Mouse (Mus musculus) limb, embryonic 13.5 days (tissue): Measurements from ENCODE around the gene Zbtb45. TPM values are rescaled to one million over a fixed set of nuclear protein-coding genes. Genes with fewer than 3 reads are reported as not detected.

ENCODE experiments used
- ATAC-seq: fragments of 200-750 bp; cut with Nextera tagmentation; 2 replicates; pipeline ENCODE4 v1.8.0; 2017; ENCODE audit warnings: low read depth, moderate number of reproducible peaks, moderate TSS enrichment; ENCODE audit not compliant: low FRiP score
- H3K27ac ChIP-seq: fragments of 300-500 bp; sonication (generic); 2 replicates; pipeline ENCODE4 v1.5.1; 2015; ENCODE audit warnings: inconsistent platforms, mild to moderate bottlenecking, moderate library complexity
- H3K27me3 ChIP-seq: fragments of 300-500 bp; sonication (generic); 2 replicates; pipeline ENCODE4 v1.6.1; 2015; ENCODE audit warnings: mild to moderate bottlenecking, inconsistent platforms
- H3K36me3 ChIP-seq: fragments of 300-500 bp; sonication (generic); 2 replicates; pipeline ENCODE4 v1.6.1; 2015; ENCODE audit warnings: inconsistent platforms, mild to moderate bottlenecking, moderate library complexity
- H3K4me1 ChIP-seq: fragments of 300-500 bp; sonication (generic); 2 replicates; pipeline ENCODE4 v1.6.1; 2015; ENCODE audit warnings: inconsistent platforms
- H3K4me2 ChIP-seq: fragments of 300-500 bp; sonication (generic); replicated peaks from 2 replicates; pipeline ENCODE4 v1.6.1; 2015; ENCODE audit warnings: inconsistent platforms, mild to moderate bottlenecking, moderate library complexity
- H3K4me3 ChIP-seq: fragments of 300-500 bp; sonication (generic); 2 replicates; pipeline ENCODE4 v1.5.1; 2015; ENCODE audit warnings: moderate library complexity, mild to moderate bottlenecking, inconsistent platforms
- H3K9ac ChIP-seq: fragments of 300-500 bp; sonication (generic); 2 replicates; pipeline ENCODE4 v1.6.1; 2015; ENCODE audit warnings: mild to moderate bottlenecking, inconsistent platforms
- H3K9me3 ChIP-seq: fragments of 300-500 bp; sonication (generic); 2 replicates; pipeline ENCODE4 v1.6.1; 2016; ENCODE audit warnings: inconsistent platforms
- WGBS: fragments of 180-500 bp; shearing (Covaris S2); methylation state at CpG from one replicate; pipeline ENCODE4 v1.1.7; 2015; 5-methylcytosine and 5-hydroxymethylcytosine counted together
- polyA plus RNA-seq: library from polyadenylated mRNA; unstranded; fragments of >200 nt; fragmentation: Nextera tagmentation; extraction: Ambion mirVana; gene quantifications from 2 replicates; pipeline ENCODE4 v1.2.1, GENCODE M21; 2015

The Zbtb45 gene
- polyA plus RNA-seq, 1 experiment from 2014 or later = 28.0 TPM

DNA sequence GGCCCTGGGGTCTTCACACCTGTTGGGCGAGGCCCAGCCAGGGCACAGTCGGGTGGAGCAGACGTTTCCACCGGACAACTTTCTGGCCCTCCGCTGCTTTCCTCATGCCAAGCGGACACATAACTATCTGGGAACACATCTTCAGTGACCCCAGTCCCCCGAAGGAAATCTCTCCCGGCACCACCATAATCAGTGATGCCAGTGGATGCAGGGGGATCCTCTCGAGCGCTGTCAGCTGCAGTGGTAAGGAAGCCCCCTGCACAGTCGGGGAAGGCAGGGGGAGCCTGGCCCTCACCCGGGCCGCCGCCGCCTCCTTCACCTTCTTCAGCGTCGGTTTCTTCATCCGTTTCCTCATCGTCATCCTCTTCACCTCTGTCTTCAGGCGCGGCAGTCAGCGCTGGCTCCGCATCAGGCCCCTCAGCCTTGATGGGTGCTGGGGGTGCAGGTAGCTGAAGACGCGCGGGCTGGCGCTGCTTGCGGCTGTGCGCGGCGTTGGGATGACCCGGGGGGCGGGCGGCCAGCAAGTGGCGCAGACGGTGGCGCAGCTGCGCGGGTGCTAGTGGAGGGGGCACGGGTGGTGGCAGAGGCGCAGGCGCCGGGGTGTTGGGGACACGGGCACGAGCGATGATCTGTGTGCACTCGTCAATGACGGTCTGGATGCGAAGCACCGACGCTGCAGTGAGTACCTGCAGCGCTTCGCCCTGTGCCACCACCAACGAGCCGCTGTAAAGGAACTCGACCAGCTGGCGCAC, 2.3 kb downstream of the Zbtb45 start:
- Histone ChIP-seq H3K27me3 (peaks cover 10% of the 10 kb centered on the region), H3K9ac (peak overlapping the region; percentile 91), H3K4me1 (peaks cover 35% of the 10 kb centered on the region), H3K9me3 (no peaks in the 10 kb centered on the region), H3K4me2 (peak overlapping the region; percentile 45), H3K27ac (no peak overlapping the region), H3K36me3 (peaks cover 41% of the 10 kb centered on the region), H3K4me3 (peak overlapping the region; percentile 21)
- ATAC-seq = no peak
- WGBS = 39% methylated on average over 57 of the region's 57 CpGs

DNA sequence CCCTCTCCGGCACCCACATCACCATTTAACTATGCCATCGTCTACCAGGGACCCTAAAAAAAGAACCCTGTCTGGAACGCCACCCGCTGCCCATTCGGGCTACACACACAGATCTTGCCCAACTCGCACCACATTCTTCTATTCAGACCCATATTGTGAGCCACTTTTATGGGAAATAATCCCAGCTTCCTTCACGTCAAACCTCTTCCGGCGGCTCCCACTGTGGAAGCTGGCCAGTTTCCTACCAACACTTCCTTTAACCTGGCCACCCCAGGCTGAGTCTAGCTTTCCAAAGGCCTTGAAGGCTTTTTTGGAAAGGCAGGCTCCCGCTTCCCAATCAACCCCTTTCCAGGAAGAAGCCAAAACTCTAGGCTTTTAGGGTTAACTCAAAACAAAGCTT, 3.3 kb downstream of the Zbtb45 start:
- peaks cover 10% of the 10 kb centered on the region for H3K27me3 ChIP-seq
- 78% methylated on average over 10 of the region's 10 CpGs for WGBS
- peak overlapping the region; percentile 21; the same call in 1 of the 2 replicates for H3K4me3 ChIP-seq
- peaks cover 35% of the 10 kb centered on the region for H3K4me1 ChIP-seq
- H3K36me3 ChIP-seq = peaks cover 41% of the 10 kb centered on the region
- 0 out of 2 replicates have a peak overlapping the region, but pooled peaks have one; percentile 91 for H3K9ac ChIP-seq
- peak overlapping the region; percentile 45; the same call in 1 of the 2 replicates for H3K4me2 ChIP-seq
- no peak overlapping the region for H3K27ac ChIP-seq
- H3K9me3 ChIP-seq = no peaks in the 10 kb centered on the region
- no peak for ATAC-seq

DNA sequence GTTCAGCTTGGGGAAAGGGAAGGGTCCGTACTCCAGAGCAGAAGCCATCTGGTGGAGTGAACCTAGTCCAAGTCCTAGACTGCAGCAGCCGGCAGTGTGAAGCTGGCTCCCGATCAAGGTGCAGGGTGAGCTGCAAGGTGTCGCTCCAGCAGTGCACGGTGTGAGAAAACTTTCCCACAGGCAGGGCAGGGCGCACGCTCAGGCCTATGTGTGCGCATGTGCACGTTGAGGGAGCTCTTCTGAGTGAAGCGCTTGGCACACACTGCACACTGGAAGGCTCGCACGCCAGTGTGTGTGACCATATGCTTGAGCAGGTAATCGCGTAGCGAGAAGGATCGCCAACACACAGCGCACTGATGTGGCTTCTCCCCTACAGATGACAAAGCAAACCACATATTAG, 3.8 kb downstream of the Zbtb45 start:
- Histone ChIP-seq H3K4me2 (no peak overlapping the region), H3K4me1 (peaks cover 35% of the 10 kb centered on the region), H3K9me3 (no peaks in the 10 kb centered on the region), H3K27ac (no peak overlapping the region), H3K27me3 (peaks cover 10% of the 10 kb centered on the region), H3K9ac (0 out of 2 replicates have a peak overlapping the region, but pooled peaks have one; percentile 32), H3K4me3 (no peak overlapping the region), H3K36me3 (peaks cover 41% of the 10 kb centered on the region)
- ATAC-seq = no peak
- WGBS = 85% methylated on average over 17 of the region's 17 CpGs

DNA sequence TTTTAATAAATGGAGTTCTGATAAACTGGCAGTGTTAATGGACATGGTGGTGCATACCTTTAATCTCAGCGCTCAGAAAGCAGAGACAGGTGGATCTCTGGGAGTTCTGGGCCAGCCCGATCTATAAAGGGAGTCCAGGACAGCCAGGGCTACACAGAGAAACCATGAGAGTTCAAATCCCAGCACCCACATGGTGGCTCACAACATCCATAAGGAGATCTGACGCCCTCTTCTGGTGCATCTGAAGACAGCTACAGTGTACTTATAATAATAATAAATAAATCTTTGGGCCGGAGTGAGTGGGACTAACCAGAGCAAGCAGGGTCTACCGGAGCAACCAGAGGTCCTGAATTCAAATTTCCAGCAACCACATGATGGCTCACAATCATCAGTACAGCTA, 6.5 kb downstream of the Zbtb45 start:
- Histone ChIP-seq H3K27me3 (peaks cover 10% of the 10 kb centered on the region), H3K36me3 (peaks cover 41% of the 10 kb centered on the region), H3K4me3 (no peak overlapping the region), H3K9me3 (no peaks in the 10 kb centered on the region), H3K4me1 (peaks cover 22% of the 10 kb centered on the region), H3K27ac (no peak overlapping the region), H3K4me2 (no peak overlapping the region), H3K9ac (no peak overlapping the region)
- 75% methylated on average over 5 of the region's 5 CpGs for WGBS
- ATAC-seq = no peak

DNA sequence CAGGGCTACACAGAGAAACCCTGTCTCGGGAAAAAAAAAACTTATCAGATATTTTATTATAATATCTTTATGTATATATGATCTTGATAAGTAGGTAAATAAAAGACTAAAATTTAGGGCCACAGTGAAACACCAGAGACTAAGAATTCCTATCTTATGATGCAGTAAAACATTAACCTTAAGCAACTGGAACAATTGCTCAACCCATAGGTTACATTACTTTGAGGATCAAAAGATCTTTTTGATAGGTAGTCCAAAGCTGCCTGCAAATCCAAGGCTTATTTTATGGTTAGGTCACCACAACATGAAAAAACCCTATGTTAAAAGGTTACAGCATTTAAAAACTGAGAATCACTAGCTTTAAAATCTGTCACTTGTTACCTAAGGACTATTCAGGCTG, 8.2 kb downstream of the Zbtb45 start:
- 65% methylated on average over 1 of the region's 1 CpGs for WGBS

DNA sequence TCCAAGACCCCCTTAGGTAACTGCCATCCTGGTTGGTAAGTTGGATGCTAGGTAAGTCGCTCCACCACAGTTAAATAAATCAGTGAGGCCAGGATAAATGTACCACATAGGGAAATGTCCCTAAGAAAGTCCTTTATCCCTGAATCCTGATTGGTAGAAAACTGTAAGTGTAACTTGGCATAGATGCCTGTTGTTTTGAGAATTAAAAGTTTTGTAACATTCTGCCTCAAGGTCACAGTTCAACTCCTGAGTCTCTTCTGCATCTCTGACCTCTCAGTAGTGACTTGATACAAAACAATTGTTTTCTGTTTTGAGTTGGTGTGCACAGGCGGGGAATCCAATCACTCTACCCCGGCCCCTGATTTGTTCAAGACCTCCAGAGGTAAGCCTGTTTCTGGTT, 11.0 kb downstream of the Zbtb45 start, which contains the start of gene Trim28:
Gene Trim28, plus strand, starts transcription at position 264 of the 400 bp plus-strand sequence.
- 78% methylated on average over 3 of the region's 3 CpGs for WGBS
- H3K4me2 ChIP-seq = no peak within 1 kb of the TSS
- no peak for ATAC-seq

More for the DNA sequence above, 8.2 kb downstream of the Zbtb45 start:
- no peak overlapping the region for H3K9ac ChIP-seq
- ATAC-seq = no peak
- H3K27me3 ChIP-seq = no peaks in the 10 kb centered on the region
- no peak overlapping the region for H3K4me3 ChIP-seq
- H3K27ac ChIP-seq = no peak overlapping the region
- H3K36me3 ChIP-seq = peaks cover 27% of the 10 kb centered on the region
- no peak overlapping the region for H3K4me2 ChIP-seq
- peaks cover 5% of the 10 kb centered on the region; the same call in 1 of the 2 replicates for H3K4me1 ChIP-seq
- no peaks in the 10 kb centered on the region for H3K9me3 ChIP-seq

DNA sequence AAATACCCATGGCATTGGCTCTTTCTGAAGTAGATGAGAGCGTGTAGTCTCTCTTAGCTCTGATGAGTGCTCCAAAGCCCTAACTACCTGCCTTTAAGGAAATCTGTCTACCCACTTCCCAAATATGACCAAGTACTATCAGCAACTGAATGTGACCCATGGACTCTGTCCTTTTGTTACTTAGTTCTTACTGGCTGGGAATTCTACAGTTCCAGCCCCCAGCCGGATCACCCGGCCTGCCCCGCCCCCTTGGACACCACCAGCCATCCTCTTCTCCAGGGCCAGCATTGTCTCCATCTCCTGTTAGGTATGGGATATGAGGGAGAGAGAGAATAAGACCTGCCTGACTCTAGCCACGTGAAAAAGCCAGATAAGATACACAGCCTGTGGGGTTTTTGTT, 11.8 kb downstream of the Zbtb45 start, which contains the start of gene Slc27a5:
Gene Slc27a5, minus strand, starts transcription at position 140 of the 400 bp plus-strand sequence.
- Histone ChIP-seq H3K9me3 (no peaks in the 10 kb centered on the region), H3K4me1 (no peaks in the 10 kb centered on the region), H3K27me3 (no peaks in the 10 kb centered on the region), H3K9ac (no peak within 1 kb of the TSS), H3K4me2 (no peak within 1 kb of the TSS), H3K36me3 (no peaks in the 10 kb centered on the region), H3K4me3 (no peak within 1 kb of the TSS), H3K27ac (no peak within 1 kb of the TSS)
- WGBS = 73% methylated on average over 5 of the region's 5 CpGs
- no peak for ATAC-seq

More for the DNA sequence above, 11.0 kb downstream of the Zbtb45 start, which contains the start of gene Trim28:
- no peak within 1 kb of the TSS for H3K4me3 ChIP-seq
- no peak within 1 kb of the TSS for H3K27ac ChIP-seq
- H3K9ac ChIP-seq = no peak within 1 kb of the TSS
- no peaks in the 10 kb centered on the region for H3K9me3 ChIP-seq
- H3K4me1 ChIP-seq = no peaks in the 10 kb centered on the region
- no peaks in the 10 kb centered on the region for H3K27me3 ChIP-seq
- 0 out of 2 replicates have a peak, but pooled peaks cover 2% of the 10 kb centered on the region for H3K36me3 ChIP-seq

DNA sequence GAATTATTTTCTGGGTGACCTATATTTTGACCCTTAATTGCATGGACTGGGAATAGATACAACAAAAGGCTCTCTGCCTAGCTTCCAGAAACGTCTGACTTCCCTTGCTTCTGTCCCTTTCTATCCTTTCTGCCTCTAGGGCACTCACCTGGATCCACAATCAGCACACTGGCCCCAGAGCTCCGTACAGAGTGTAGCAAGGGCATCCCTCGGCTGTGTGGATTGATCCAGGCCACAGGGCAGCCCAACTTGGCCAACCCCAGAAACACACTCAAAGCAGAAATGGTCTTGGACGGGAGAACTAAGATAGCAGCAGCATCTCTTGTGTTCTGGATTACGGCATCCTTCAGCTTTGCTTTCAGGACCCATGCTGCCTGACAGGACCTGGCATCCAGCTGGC, 12.6 kb downstream of the Zbtb45 start:
- H3K27me3 ChIP-seq = no peaks in the 10 kb centered on the region
- WGBS = 69% methylated on average over 5 of the region's 5 CpGs
- H3K4me3 ChIP-seq = no peak overlapping the region
- H3K9me3 ChIP-seq = no peaks in the 10 kb centered on the region
- no peak overlapping the region for H3K9ac ChIP-seq
- H3K27ac ChIP-seq = no peak overlapping the region
- no peaks in the 10 kb centered on the region for H3K36me3 ChIP-seq
- no peak for ATAC-seq
- H3K4me1 ChIP-seq = no peaks in the 10 kb centered on the region
- H3K4me2 ChIP-seq = no peak overlapping the region

DNA sequence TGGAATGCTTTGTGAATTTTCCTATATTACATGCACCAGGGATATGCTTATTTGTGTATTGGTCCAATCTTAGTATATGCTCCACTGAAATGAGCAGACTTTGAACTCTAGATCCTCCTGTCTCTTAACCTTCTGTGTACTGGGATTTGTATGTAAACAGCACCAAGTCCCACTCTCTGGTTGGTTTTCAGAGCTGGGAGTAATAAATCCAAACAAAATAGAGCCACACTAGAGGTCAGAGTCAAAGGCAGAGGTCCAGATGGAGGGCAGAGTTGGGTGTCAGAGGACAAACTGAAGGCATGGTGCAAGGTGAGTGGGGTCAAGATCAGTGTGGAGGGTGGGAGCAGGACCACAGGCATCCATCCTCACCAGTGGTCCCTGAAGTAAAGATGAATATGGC, 14.0 kb downstream of the Zbtb45 start:
- H3K36me3 ChIP-seq = no peaks in the 10 kb centered on the region
- no peak overlapping the region for H3K4me2 ChIP-seq
- no peak overlapping the region for H3K9ac ChIP-seq
- H3K27me3 ChIP-seq = no peaks in the 10 kb centered on the region
- H3K27ac ChIP-seq = no peak overlapping the region
- no peak for ATAC-seq
- no peaks in the 10 kb centered on the region for H3K4me1 ChIP-seq
- H3K9me3 ChIP-seq = no peaks in the 10 kb centered on the region
- no peak overlapping the region for H3K4me3 ChIP-seq

DNA sequence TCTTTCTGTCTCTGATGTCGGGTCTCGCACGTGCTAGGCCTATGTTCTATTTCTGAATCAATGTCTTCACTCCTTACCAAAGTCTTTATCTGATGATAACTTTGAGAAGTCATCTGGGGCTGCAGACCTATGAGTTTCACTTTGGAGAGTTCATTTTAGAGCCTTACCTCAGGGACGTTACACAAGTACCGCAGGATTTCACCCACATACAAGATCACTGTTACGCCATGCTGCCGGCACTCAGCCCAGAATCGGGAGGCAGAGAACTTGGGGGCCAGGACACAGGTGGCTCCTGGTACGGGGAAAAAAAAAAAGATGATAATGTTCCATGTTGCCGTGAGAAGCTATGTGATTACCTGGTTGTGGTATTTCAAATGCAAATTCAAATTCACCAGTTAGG, 16.7 kb downstream of the Zbtb45 start:
- Histone ChIP-seq H3K9ac (no peak overlapping the region), H3K4me2 (no peak overlapping the region), H3K4me1 (no peaks in the 10 kb centered on the region), H3K4me3 (no peak overlapping the region), H3K27ac (no peak overlapping the region), H3K36me3 (no peaks in the 10 kb centered on the region), H3K9me3 (no peaks in the 10 kb centered on the region), H3K27me3 (no peaks in the 10 kb centered on the region)
- WGBS = 87% methylated on average over 10 of the region's 10 CpGs
- no peak for ATAC-seq

DNA sequence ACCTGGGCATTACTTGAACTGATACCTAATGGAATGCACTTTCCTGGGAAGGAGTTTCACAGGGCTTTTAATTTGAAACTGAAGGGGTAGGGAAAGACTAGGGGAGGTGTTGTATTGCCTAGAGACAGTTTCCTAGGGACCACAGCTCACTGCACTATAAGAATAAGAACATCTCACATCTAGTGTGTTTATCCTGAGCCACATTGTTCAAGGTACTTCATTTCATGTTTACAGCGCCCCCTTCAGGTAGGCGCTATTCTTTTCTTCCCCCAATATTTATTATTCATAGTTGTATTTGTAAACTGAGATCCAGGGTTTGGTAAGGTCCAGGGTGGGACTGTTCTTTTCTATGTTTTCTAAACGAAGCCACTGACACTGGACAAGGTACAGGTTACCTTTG, 17.6 kb downstream of the Zbtb45 start:
- no peak for ATAC-seq
- no peak overlapping the region for H3K4me3 ChIP-seq
- H3K27ac ChIP-seq = no peak overlapping the region
- H3K9me3 ChIP-seq = no peaks in the 10 kb centered on the region
- no peaks in the 10 kb centered on the region for H3K27me3 ChIP-seq
- H3K4me1 ChIP-seq = no peaks in the 10 kb centered on the region
- no peaks in the 10 kb centered on the region for H3K36me3 ChIP-seq
- no peak overlapping the region for H3K4me2 ChIP-seq
- no peak overlapping the region for H3K9ac ChIP-seq
- WGBS = 5% methylated on average over 3 of the region's 3 CpGs

DNA sequence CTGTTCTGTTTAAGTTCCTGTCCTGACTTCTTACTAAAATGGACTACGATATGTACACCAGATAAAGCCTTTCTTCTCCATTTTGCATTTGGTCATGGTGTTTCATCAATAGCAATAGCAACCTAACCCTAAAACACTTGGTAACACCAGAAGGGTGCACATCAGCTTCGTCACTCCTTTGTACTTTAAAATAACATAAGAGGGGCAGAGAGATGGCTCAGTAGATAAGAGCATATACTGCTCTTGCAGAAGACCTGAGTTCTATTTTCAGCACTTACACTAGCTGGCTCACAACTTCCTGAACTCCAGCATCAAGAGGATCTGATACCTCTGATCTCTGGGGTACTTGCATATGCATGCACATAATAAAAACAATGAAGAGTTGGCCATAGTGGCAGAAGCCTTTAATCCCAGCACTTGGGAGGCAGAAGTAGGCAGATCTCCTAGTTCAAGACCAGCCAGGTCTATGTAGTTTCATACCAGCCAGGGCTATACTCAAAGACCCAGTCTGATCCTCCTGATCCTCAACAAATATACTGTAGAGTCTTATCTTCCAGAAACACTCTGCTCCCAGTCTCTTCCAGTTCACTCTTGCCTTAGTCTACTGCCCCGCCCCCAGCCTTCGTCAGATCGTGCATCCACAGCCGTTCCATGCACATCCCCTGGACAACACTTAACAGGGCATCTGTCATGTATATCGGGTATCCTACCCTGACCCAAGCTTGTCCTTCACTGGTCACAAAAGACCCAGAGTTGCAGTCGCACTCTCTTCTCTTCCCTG, 22.2 kb downstream of the Zbtb45 start:
- ATAC-seq = no peak
- Histone ChIP-seq H3K9ac (no peak overlapping the region), H3K4me3 (no peak overlapping the region), H3K4me1 (no peaks in the 10 kb centered on the region), H3K4me2 (no peak overlapping the region), H3K36me3 (peaks cover 3% of the 10 kb centered on the region; the same call in 1 of the 2 replicates), H3K27me3 (no peaks in the 10 kb centered on the region), H3K9me3 (no peaks in the 10 kb centered on the region), H3K27ac (no peak overlapping the region)
- 77% methylated on average over 8 of the region's 8 CpGs for WGBS
